10 mouse cellular contexts compared by ENCODE assay signal in the genomic region with DNA sequence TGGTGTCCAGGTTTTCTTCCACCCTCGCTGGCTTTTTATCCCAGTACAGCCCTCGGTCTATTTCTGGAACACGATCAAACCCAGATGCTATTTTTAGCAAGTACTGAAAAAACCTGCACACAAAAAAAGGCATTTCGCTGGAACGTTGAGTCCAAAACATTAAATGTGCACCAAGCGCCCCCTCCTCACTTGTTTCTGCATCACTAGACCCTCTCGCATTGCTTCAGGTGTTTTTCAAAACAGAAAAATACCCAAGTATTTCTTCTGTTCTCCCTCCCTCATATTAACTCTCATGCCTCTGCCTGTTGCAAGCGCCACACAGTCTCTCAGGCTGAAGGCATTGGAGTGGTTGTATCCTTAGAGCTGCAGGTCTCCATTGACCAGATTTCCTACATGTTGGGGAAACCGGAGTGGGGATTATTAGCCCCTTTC.
DNase-seq lines count a peak whose midpoint lies in the region; ATAC-seq and TF ChIP-seq lines count a peak whose summit lies in the region.
"Had no signal": no experiment of that assay in that cellular context is flagged by ENCODE, and none has a peak within 500 bp of the region (broad histone marks: within the 10 kb centered on the region; RNA-seq: fewer than 3 reads in every experiment).

No protein-coding gene starts in this region.

- TF ChIP-seq CTCF in heart, adult 2 months (IDR thresholded peaks at IDR 0.05) = no peak

- peak overlapping the region; percentile 77 for H3K4me2 ChIP-seq in forebrain, embryonic 11.5 days (ENCODE audit: low read depth, low read length, severe bottlenecking)

- H3K27ac ChIP-seq in heart, embryonic 10.5 days = no peak overlapping the region
- no peak overlapping the region for H3K27ac ChIP-seq in heart, adult 2 months
- H3K27ac ChIP-seq in forebrain, embryonic 11.5 days (ENCODE audit: low read depth, low read length) = no peak overlapping the region
- H3K27ac ChIP-seq in midbrain, embryonic 10.5 days (replicated peaks) = no peak overlapping the region
- H3K27ac ChIP-seq: liver, embryonic 12.5 days had no signal

- no peak overlapping the region for H3K9ac ChIP-seq in heart, adult 2 months (ENCODE audit: low read depth, low read length)
- no peak overlapping the region for H3K9ac ChIP-seq in forebrain, embryonic 11.5 days (ENCODE audit: low read length)
- H3K9ac ChIP-seq: liver, embryonic 12.5 days had no signal

- no peak for TF ChIP-seq EP300 in heart, adult 2 months (IDR thresholded peaks at IDR 0.05; ENCODE audit: insufficient read depth, low read depth, low read length)

- no peaks in the 10 kb centered on the region for H3K79me2 ChIP-seq in heart, adult 2 months (replicated peaks; ENCODE audit: control insufficient read depth, insufficient read depth, low read length)

- TF ChIP-seq POLR2A in heart, adult 2 months (IDR thresholded peaks at IDR 0.05; ENCODE audit: insufficient read depth, low read depth, low read length) = no peak

- no peak for ATAC-seq in forebrain, embryonic 11.5 days (replicated peaks; ENCODE audit: low FRiP score)

- DNase-seq in heart, embryonic 10.5 days (ENCODE audit: low spot score) = peak; percentile 60
- no peak for DNase-seq in heart, adult 2 months
- peak; percentile 77 for DNase-seq in brain, adult 2 months (ENCODE audit: low read depth, low spot score)
- no peak for DNase-seq in forebrain, embryonic 11.5 days (ENCODE audit: low spot score)
- DNase-seq in midbrain, embryonic 10.5 days (ENCODE audit: low spot score) = no peak
- no peak for DNase-seq in embryo, embryonic 11 days
- no peak for DNase-seq in frontal cortex, postnatal 10 days (ENCODE audit: low spot score in 2 of 2)
- no peak for DNase-seq in spleen, adult 12 weeks (ENCODE audit: low spot score)
- DNase-seq: B cell, adult 2 months had no signal

- peaks cover 89% of the 10 kb centered on the region for H3K27me3 ChIP-seq in heart, embryonic 10.5 days (ENCODE audit: insufficient read depth, poor library complexity, severe bottlenecking)
- H3K27me3 ChIP-seq in heart, adult 2 months (ENCODE audit: control insufficient read depth, insufficient read depth, low read length) = peaks cover 29% of the 10 kb centered on the region
- H3K27me3 ChIP-seq in forebrain, embryonic 11.5 days (ENCODE audit: control insufficient read depth, insufficient read depth, low read length) = peaks cover 51% of the 10 kb centered on the region
- H3K27me3 ChIP-seq in midbrain, embryonic 10.5 days (ENCODE audit: low read depth, poor library complexity, severe bottlenecking) = peaks cover 86% of the 10 kb centered on the region

- H3K4me3 ChIP-seq in heart, embryonic 10.5 days = peak overlapping the region; percentile 53
- no peak overlapping the region for H3K4me3 ChIP-seq in heart, adult 2 months
- H3K4me3 ChIP-seq in forebrain, embryonic 11.5 days (ENCODE audit: low read depth, low read length) = peak overlapping the region; percentile 38; the same call in 1 of the 2 replicates
- peak overlapping the region; percentile 54 for H3K4me3 ChIP-seq in midbrain, embryonic 10.5 days
- H3K4me3 ChIP-seq: liver, embryonic 12.5 days had no signal

- intact Hi-C loops in heart, adult 2 months (cut with DNase I) = no loop called here

- peaks cover 48% of the 10 kb centered on the region for H3K4me1 ChIP-seq in heart, embryonic 10.5 days
- H3K4me1 ChIP-seq in heart, adult 2 months (ENCODE audit: control insufficient read depth, insufficient read depth, low read length) = no peaks in the 10 kb centered on the region
- H3K4me1 ChIP-seq in forebrain, embryonic 11.5 days (replicated peaks; ENCODE audit: control insufficient read depth, insufficient read depth, low read length) = peaks cover 21% of the 10 kb centered on the region
- H3K4me1 ChIP-seq in midbrain, embryonic 10.5 days = peaks cover 61% of the 10 kb centered on the region

- H3K9me3 ChIP-seq in heart, embryonic 10.5 days = no peaks in the 10 kb centered on the region
- H3K9me3 ChIP-seq in forebrain, embryonic 11.5 days (ENCODE audit: control insufficient read depth, low read length) = no peaks in the 10 kb centered on the region
- no peaks in the 10 kb centered on the region for H3K9me3 ChIP-seq in midbrain, embryonic 10.5 days (replicated peaks)
- H3K9me3 ChIP-seq: liver, embryonic 12.5 days had no signal

- 40% methylated on average over 9 of the region's 9 CpGs for WGBS in heart, embryonic 10.5 days
- 33% methylated on average over 9 of the region's 9 CpGs for WGBS in heart, adult 2 months
- WGBS in forebrain, embryonic 11.5 days = 37% methylated on average over 9 of the region's 9 CpGs
- WGBS in midbrain, embryonic 10.5 days = 38% methylated on average over 9 of the region's 9 CpGs

- H3K36me3 ChIP-seq in heart, embryonic 10.5 days = no peaks in the 10 kb centered on the region
- no peaks in the 10 kb centered on the region for H3K36me3 ChIP-seq in heart, adult 2 months (ENCODE audit: control insufficient read depth, insufficient read depth, low read length)
- no peaks in the 10 kb centered on the region for H3K36me3 ChIP-seq in forebrain, embryonic 11.5 days (ENCODE audit: control insufficient read depth, insufficient read depth, low read length)
- no peaks in the 10 kb centered on the region for H3K36me3 ChIP-seq in midbrain, embryonic 10.5 days
- H3K36me3 ChIP-seq: liver, embryonic 12.5 days had no signal

Comparison
In these comparisons a context has a peak if more than half of its experiments do, and no peak if none do; other contexts are left out.
1. DNase-seq: peak in heart, embryonic 10.5 days (single experiment) and brain, adult 2 months (single experiment); none in heart, adult 2 months (0 of 2), forebrain, embryonic 11.5 days (single experiment), midbrain, embryonic 10.5 days (single experiment), embryo, embryonic 11 days (single experiment), frontal cortex, postnatal 10 days (0 of 2) and spleen, adult 12 weeks (single experiment).